Mouse (Mus musculus): ENCODE results near the gene Smpd2. TPM values are rescaled to one million over a fixed set of nuclear protein-coding genes. Genes with fewer than 3 reads are reported as not detected.

The Smpd2 gene
- 12.6 and 13.6 TPM in 2 replicates for total RNA-seq (2014; fragmentation: Nextera tagmentation)
- total RNA-seq (2017), result 6.6 and 9.1 TPM in 2 replicates
- polyA plus RNA-seq (2012), result 12.2 and 12.9 TPM in 2 replicates

DNA sequence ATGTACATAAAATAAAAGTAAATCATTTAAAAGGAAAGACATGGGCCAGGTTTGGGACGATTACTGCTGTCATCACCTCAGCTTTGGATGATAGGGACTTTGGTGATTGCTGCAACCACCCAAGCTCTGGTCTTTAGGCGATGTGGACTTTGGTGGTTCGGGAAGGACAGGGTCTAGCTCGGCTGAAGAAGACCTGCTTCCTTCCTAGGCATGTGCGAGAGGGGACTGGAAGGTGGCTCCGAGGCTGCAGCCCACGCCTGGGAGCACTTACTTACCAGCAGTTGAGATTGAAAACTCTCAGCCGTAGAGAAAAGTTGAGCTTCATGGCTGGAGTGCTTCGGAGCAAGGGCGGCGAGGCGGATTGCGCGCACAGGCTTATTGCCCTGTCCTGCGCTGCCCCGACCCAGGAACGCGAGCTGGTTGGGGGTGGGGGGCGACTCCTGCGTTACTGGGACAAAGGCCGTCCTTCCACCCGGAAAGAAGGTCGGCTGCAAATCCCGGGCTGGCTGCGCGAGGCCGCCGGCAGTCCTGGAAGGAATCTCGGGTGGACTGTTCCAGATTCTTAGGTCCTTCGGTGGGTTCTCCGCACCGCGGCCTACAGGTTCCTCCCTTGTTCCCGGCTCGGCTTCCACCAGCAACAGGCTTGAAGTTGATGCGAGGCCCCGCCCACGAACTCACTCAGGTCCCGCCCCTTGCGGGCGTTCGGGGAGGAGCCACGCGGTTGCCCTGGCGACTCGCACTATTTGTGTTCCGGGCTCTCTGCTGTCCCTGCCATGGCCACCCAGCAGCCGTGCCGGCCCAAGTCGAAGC, at the start of gene Smpd2, which contains the start of gene Ppil6:
TSS of gene Smpd2 (minus strand) at position 662 of the 810 bp plus-strand sequence.
TSS of gene Ppil6 (plus strand) at position 732 of the 810 bp plus-strand sequence.
- H3K27me3 ChIP-seq (ENCODE audit: insufficient read depth, low read length), result peaks cover 4% of the 10 kb centered on the region
- H3K4me1 ChIP-seq (ENCODE audit: insufficient read depth, low read depth, low read length), result peaks cover 30% of the 10 kb centered on the region
- DNase-seq (ENCODE audit: low spot score) (peak; percentile 87), ATAC-seq (ENCODE audit: extremely low read depth, insufficient number of reproducible peaks, low FRiP score, poor library complexity, severe bottlenecking) (peak; percentile 88)
- H3K36me3 ChIP-seq (replicated peaks), result peaks cover 41% of the 10 kb centered on the region
- H3K9me3 ChIP-seq (replicated peaks), result no peaks in the 10 kb centered on the region
- TF ChIP-seq POLR2AphosphoS5 (IDR thresholded peaks at IDR 0.05; ENCODE audit: insufficient replicate concordance, low read depth, low read length) (no peak), GATA2 (IDR thresholded peaks at IDR 0.05; ENCODE audit: borderline replicate concordance, low read depth, low read length) (no peak), CTCF (IDR thresholded peaks at IDR 0.05; ENCODE audit: low read depth, low read length) (no peak)
- peak within 1 kb of the TSS; percentile 77 for H3K4me3 ChIP-seq (ENCODE audit: low read depth, low read length)

DNA sequence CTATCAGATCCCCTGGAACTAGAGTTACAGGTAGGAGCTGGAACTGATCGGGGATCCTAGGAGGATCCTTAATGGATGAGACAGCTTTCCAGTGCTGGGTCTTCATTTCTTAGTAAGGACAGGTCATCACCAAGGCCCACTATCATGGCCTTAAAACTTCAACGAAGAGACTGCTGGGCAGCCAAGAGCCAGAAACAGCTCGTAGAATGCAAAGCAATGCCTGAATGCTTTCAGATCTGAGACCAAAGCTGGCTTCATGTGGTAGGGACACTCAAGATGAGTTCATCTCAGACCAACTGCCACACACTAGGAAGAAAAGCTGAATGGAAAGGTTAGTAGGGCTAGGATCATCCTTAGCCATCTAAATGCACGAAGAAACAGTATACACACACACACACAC, 48.8 kb upstream of the Smpd2 start:
- ATAC-seq (ENCODE audit: extremely low read depth, insufficient number of reproducible peaks, low FRiP score, poor library complexity, severe bottlenecking) (no peak), DNase-seq (ENCODE audit: low spot score) (no peak)
- Histone ChIP-seq H3K36me3 (replicated peaks) (peaks cover 23% of the 10 kb centered on the region), H3K4me3 (ENCODE audit: low read depth, low read length) (no peak overlapping the region), H3K9me3 (replicated peaks) (no peaks in the 10 kb centered on the region), H3K27me3 (ENCODE audit: insufficient read depth, low read length) (no peaks in the 10 kb centered on the region), H3K4me1 (ENCODE audit: insufficient read depth, low read depth, low read length) (no peaks in the 10 kb centered on the region)
- TF ChIP-seq TAL1 (conservative IDR thresholded peaks at IDR 0.05; ENCODE audit: low read depth, low read length) (no peak), CTCF (IDR thresholded peaks at IDR 0.05; ENCODE audit: low read depth, low read length) (no peak)

DNA sequence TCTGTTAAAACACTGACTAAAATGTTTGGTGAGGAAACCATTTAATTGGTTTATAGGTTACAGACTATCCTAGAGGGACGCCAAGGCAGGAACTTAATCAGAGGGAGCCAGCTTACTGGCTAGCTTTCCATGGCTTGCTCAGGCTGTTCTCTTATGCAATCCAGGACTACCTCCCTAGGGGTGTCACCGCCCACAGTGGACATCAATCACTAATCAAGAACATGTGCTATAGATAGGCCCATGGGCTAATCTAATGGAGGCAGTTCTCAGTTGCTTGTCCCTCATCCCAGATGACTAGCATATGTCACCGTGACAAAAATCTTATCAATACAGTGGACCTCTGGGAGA, 47.8 kb upstream of the Smpd2 start:
- TF ChIP-seq TAL1 (conservative IDR thresholded peaks at IDR 0.05; ENCODE audit: low read depth, low read length), result no peak
- no peak for TF ChIP-seq POLR2AphosphoS5 (IDR thresholded peaks at IDR 0.05; ENCODE audit: insufficient replicate concordance, low read depth, low read length)
- TF ChIP-seq CTCF (IDR thresholded peaks at IDR 0.05; ENCODE audit: low read depth, low read length), result no peak
- TF ChIP-seq GATA2 (IDR thresholded peaks at IDR 0.05; ENCODE audit: borderline replicate concordance, low read depth, low read length), result no peak
- no peak for TF ChIP-seq GATA1 (IDR thresholded peaks at IDR 0.05; ENCODE audit: borderline replicate concordance, low read length)
- Histone ChIP-seq H3K36me3 (replicated peaks) (peaks cover 34% of the 10 kb centered on the region), H3K9me3 (replicated peaks) (no peaks in the 10 kb centered on the region)

DNA sequence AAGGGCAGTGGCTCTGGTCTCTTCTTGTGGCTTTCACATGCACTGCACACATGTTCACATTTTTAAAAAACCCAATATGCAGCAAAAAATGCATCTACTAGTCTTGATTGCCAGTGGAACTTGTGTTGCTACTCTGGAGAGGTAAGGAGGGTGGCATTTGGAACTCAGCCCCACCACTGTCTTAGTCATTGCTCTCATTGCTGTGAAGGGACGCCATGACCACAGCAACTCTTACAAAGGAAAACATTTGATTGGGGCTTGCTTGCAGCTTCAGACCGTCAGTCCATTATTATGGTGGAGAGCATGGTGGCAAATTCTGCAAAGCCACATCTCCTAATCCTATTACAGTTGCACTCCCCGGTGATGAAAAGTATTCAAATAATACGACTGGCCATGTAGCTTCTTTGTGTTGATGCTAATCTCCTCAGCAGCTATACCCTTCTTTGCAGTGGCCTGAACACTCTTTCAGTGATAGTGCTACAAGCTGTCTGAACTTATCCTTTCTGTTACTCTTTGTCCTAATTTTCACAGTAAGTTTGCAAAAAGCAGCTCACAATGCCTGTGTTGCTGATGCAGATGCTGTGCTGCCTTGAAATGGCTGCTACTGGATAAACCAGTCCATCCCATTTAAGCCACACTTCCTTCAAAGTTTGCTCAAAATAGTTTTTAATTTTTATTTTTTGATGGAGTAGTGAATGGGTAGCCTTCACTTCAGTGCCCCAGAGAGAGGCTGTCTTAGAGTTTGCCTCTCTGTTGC, 47.2 kb upstream of the Smpd2 start:
- ATAC-seq (ENCODE audit: extremely low read depth, insufficient number of reproducible peaks, low FRiP score, poor library complexity, severe bottlenecking), result no peak
- no peak for TF ChIP-seq TAL1 (conservative IDR thresholded peaks at IDR 0.05; ENCODE audit: low read depth, low read length)
- no peak for TF ChIP-seq POLR2AphosphoS5 (IDR thresholded peaks at IDR 0.05; ENCODE audit: insufficient replicate concordance, low read depth, low read length)
- TF ChIP-seq GATA1 (IDR thresholded peaks at IDR 0.05; ENCODE audit: borderline replicate concordance, low read length), result no peak
- TF ChIP-seq GATA2 (IDR thresholded peaks at IDR 0.05; ENCODE audit: borderline replicate concordance, low read depth, low read length), result no peak
- TF ChIP-seq CTCF (IDR thresholded peaks at IDR 0.05; ENCODE audit: low read depth, low read length), result no peak
- H3K4me3 ChIP-seq (ENCODE audit: low read depth, low read length), result no peak overlapping the region
- no peaks in the 10 kb centered on the region for H3K9me3 ChIP-seq (replicated peaks)
- no peak for DNase-seq (ENCODE audit: low spot score)
- H3K27me3 ChIP-seq (ENCODE audit: insufficient read depth, low read length), result no peaks in the 10 kb centered on the region
- peaks cover 39% of the 10 kb centered on the region for H3K36me3 ChIP-seq (replicated peaks)
- no peaks in the 10 kb centered on the region for H3K4me1 ChIP-seq (ENCODE audit: insufficient read depth, low read depth, low read length)

More for the DNA sequence above, 47.8 kb upstream of the Smpd2 start:
- Histone ChIP-seq H3K4me1 (ENCODE audit: insufficient read depth, low read depth, low read length) (no peaks in the 10 kb centered on the region), H3K27me3 (ENCODE audit: insufficient read depth, low read length) (no peaks in the 10 kb centered on the region), H3K4me3 (ENCODE audit: low read depth, low read length) (no peak overlapping the region)
- DNase-seq (ENCODE audit: low spot score), result no peak
- ATAC-seq (ENCODE audit: extremely low read depth, insufficient number of reproducible peaks, low FRiP score, poor library complexity, severe bottlenecking), result no peak

DNA sequence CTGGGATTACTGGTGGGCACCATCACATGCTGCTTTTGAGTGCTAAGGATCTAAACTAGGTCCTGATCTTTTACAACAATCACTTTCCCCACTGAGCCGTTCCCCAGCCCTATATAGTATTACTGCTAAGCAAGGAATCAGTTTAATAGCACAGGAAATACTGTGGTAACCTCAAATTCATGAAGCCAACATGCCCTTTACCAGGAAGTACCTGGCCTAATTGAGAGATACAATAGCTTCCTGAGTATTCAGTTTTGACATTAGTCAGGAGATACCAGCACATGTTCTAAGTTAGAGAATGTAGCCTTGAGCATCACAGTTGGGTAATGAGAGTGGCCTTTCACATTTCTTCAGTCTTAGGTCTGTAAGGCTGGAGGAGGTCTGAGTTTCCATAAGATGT, 46.5 kb upstream of the Smpd2 start:
- DNase-seq (ENCODE audit: low spot score), result no peak
- no peaks in the 10 kb centered on the region for H3K4me1 ChIP-seq (ENCODE audit: insufficient read depth, low read depth, low read length)

DNA sequence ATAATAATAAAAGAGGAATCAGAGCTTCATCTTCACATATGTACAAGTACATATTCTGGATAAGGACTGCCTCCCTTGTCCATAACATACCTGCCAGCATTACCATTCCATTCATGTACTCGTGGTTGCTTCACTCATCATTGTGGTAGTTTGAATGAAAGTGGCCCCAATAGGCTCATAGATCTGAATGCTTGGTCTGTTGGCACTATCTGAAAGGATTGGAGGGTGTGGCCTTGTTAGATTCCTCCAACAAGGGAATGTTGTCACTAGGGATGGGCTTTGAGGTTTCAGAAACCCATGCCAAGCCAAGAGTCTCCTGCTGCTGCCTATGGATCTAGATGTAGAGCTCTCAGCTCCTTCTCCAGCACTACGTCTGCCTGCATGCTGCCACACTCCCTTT, 45.8 kb upstream of the Smpd2 start:
- Histone ChIP-seq H3K36me3 (replicated peaks) (peaks cover 46% of the 10 kb centered on the region), H3K9me3 (replicated peaks) (no peaks in the 10 kb centered on the region)

More for the DNA sequence above, 46.5 kb upstream of the Smpd2 start:
- TF ChIP-seq CTCF (IDR thresholded peaks at IDR 0.05; ENCODE audit: low read depth, low read length), result no peak
- no peak for TF ChIP-seq POLR2AphosphoS5 (IDR thresholded peaks at IDR 0.05; ENCODE audit: insufficient replicate concordance, low read depth, low read length)
- TF ChIP-seq GATA2 (IDR thresholded peaks at IDR 0.05; ENCODE audit: borderline replicate concordance, low read depth, low read length), result no peak
- no peak for TF ChIP-seq GATA1 (IDR thresholded peaks at IDR 0.05; ENCODE audit: borderline replicate concordance, low read length)
- no peak for TF ChIP-seq TAL1 (conservative IDR thresholded peaks at IDR 0.05; ENCODE audit: low read depth, low read length)
- ATAC-seq (ENCODE audit: extremely low read depth, insufficient number of reproducible peaks, low FRiP score, poor library complexity, severe bottlenecking), result no peak
- no peaks in the 10 kb centered on the region for H3K27me3 ChIP-seq (ENCODE audit: insufficient read depth, low read length)
- H3K36me3 ChIP-seq (replicated peaks), result peaks cover 40% of the 10 kb centered on the region
- H3K9me3 ChIP-seq (replicated peaks), result no peaks in the 10 kb centered on the region
- H3K4me3 ChIP-seq (ENCODE audit: low read depth, low read length), result no peak overlapping the region

More for the DNA sequence above, 45.8 kb upstream of the Smpd2 start:
- ATAC-seq (ENCODE audit: extremely low read depth, insufficient number of reproducible peaks, low FRiP score, poor library complexity, severe bottlenecking), result no peak
- no peaks in the 10 kb centered on the region for H3K4me1 ChIP-seq (ENCODE audit: insufficient read depth, low read depth, low read length)
- no peaks in the 10 kb centered on the region for H3K27me3 ChIP-seq (ENCODE audit: insufficient read depth, low read length)
- H3K4me3 ChIP-seq (ENCODE audit: low read depth, low read length), result no peak overlapping the region
- DNase-seq (ENCODE audit: low spot score), result no peak
- no peak for TF ChIP-seq POLR2AphosphoS5 (IDR thresholded peaks at IDR 0.05; ENCODE audit: insufficient replicate concordance, low read depth, low read length)
